Mouse (Mus musculus) spleen, embryonic (tissue): ENCODE measurements around the gene Trdn.

Experiments
- CTCF ChIA-PET: fragments of 350-600 bp; sonication (Branson Sonifier 250); formaldehyde crosslinking; loops from one replicate; lab custom pipeline; 2022; lab: Charles Lee

Trdn gene

DNA sequence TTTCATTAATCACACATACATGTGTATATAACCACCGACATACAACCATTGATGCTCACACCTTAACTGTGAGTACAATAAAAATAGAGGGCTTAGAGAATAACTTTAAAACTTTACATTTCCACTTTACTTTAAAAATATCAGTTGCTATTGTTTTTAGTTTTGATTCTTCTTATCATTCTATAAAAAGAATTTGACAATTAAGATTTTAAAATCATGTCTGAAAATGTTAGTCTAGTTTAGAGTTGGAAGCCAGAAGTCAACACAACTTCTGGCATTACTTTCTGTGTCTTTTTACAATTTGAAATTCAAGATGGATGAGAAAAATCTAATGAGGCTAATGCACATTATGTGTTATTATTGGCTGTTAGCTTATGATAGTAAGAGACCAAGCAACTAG is at the start of gene Trdn:
TSS of gene Trdn (plus strand) at position 301 of the 400 bp plus-strand sequence.
- CTCF ChIA-PET: no interaction called here

DNA sequence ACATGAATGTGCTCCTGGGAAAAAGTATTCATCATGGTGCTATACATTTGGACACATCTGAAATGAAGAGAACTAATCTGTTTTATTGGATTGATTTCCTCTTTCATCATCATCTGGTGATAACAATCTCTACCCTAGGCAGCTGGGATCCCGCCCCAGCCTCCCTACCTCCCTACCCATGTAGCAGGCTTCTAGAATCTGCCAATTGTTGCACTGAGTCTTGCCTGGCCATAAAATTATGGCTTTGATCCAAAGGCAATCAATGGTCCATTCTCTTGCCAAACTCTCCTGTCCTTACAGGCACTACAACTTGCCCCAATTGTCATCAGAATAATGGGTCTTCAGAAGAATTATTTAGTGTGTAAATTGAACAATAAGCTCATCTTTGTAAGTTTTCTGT is 19.6 kb upstream of the Trdn start:
- CTCF ChIA-PET: no interaction called here

DNA sequence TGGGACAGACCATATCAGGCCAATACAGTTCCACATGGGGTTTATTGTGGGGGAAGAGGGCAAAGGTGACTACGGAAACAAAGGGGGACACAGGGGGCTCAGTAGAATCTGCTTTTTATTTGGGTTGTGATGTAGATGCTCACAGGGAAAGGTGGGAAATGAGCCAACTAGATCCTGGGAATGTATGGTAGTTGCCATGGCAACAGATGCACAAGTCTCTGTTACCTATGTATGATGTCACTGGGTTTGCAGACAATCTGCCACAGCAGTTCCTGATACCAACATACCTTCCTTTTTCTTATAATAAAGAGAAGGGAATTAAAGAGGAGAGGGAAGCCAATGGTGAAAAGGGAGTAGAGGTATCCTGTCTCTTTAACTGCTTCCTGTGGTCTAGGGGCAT is 14.8 kb upstream of the Trdn start:
- CTCF ChIA-PET: interaction anchor here (0.7 kb wide), 1 partner anchor 253 kb away, joined by 4 read pairs; no protein-coding TSS in a partner anchor

DNA sequence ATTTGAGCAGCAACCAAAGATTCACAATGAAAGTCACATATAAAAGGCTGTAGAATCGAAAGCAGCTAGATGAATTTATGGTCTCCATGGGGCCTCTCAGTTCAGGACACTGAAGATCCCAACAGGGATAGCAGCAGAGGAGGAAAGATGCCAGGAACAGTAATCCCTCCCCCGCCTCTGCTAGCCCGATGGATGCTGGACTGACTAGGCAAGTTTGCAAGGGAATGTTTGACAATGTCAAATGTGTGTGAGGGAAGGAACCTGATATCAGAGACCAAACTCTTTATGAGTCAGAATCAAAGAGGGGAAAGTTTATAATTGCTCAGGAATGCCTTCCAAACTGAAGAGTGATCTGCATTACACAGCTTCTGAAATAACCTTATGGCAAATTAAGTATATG is 7.2 kb upstream of the Trdn start:
- CTCF ChIA-PET: no interaction called here

DNA sequence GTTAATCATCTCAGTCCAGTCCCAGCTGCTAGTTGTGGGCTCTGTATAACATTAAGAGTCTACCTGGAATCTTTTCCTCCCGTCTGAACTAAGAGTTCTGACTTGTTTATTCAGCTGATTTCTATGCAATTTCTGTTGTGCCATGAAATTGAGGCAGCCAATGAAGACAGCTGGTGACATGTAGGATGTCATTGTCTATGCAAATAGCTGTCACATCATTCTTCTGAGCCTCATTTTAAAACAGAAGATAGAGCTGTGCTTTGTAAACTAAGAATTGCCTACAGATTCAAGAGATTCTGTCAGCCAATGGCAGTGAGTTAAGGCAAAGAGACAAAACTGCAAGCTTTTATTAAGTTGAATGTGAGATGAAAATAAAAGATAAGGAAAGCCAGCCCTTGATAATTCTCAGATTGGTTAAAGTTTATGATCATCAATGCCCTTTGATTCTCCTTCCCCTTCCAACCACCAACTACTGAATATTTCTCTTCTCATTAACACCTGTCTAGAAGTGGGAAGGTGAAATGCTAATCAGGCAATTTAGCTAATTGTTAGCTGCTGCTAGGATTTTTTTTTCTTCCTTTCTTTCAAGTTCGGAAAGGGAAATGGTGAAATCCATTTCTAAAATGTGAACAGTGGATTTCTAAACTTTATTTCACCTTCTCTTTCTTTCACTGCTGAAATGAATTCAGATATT is 1.9 kb downstream of the Trdn start:
- CTCF ChIA-PET: no interaction called here

DNA sequence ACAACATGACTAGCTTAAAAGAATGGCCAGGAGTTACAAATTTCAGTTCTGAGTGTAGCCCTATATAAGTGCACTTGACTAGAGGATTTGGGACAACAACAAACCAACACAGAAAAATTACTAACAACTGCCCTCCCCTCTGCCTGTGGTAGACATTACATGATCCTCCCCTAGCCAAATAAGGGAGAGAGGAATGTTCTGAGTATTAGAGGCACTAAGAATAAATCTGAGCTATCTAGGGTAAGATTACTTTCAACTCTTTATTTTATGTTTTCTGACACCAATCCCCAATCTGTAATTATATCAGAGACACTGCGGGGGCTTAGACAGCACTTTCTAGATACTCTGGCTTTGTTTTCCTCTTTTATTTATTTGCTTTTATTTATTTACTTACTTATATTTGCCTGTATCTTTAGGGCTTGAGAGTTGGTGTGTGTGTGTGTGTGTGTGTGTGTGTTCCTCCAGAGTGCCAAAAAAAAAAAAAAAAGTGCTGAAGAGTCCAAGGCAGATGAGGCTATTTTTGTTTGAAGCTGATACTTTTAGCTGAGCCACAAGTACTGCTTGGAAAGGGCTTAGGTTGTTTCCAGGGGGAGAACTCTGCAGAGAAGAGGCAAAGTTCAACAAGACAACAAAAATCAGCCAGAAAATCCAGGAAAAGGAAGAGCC is 2.7 kb downstream of the Trdn start:
- CTCF ChIA-PET: no interaction called here

DNA sequence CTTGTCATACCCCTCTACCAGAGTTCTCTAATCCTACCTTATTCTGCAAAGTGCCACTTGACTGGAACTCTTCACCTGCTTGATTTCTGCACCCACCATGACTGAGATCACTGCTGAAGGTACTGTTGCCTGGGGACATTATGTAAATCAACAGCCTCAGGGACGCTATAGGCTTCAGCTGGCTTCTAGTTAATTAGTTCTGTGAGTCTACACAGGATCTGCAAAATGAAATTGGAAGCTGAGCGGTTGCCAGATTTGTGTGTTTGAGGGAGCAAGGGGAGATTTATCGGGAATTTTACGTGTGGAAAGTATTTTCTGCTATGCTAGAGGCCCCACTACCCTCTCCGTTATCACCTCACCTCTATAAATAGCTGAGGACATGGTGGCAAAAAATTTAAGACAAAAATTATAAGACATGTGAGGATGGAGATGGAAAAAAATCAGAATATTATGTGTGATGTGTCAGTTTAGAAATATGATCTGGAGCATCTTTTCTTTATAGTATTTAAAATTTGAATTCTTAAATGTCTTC is 3.3 kb downstream of the Trdn start:
- CTCF ChIA-PET: no interaction called here

DNA sequence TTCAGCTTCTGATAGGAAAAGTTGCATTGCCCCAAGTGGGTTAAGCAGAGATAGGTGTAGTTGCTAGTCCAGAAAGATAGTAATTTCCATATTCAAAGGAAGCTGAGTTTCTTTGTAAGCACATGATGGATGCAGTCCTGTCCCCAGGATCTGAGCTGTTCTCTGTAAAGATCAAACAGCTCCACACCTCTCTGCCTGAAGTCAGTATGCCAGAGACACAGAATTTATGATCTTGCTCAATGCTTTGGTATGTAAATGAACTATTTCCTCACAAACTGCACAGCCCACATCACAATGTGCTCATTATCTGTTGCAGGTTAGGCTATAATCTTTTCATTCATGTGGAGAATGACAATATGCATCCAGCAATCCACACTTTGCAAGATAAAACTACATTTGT is 8.0 kb downstream of the Trdn start:
- CTCF ChIA-PET: no interaction called here

DNA sequence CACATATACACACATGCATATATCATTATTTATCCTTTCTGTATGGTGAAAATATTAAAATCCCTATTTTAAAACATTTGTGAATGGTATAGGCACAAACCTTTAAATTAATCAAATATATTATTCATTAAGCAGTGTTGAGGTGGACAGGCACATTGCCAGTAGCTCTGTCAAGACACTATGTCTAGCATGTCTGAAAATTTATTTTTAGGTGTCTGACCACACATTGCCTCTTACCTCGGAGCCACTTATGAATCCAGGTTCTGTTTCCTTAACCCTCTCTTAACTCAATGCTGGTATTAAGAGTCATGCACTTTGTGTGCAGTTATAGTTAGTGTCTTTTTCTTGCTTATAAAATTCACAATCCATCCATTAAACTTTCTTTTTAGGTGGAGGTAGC is 12.0 kb downstream of the Trdn start:
- CTCF ChIA-PET: no interaction called here

DNA sequence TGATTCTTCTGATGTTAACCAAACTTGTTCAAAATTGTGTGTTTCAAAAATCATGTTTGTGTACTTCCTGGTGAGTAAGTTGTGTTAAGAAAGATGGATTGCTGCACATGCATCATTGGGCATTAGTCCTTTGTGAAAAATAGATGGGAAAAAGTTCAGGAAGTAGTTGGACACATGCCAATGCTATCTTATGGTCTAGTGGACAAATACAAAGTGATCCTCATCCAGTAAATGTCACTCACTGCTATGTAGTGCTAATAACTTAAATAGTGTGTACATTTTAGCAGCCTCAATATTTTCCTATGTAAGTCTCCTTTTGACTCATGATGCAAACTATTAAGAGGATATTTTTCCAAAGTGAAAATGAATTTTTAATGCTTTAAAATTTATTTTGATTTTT is 27.6 kb downstream of the Trdn start:
- CTCF ChIA-PET: no interaction called here

DNA sequence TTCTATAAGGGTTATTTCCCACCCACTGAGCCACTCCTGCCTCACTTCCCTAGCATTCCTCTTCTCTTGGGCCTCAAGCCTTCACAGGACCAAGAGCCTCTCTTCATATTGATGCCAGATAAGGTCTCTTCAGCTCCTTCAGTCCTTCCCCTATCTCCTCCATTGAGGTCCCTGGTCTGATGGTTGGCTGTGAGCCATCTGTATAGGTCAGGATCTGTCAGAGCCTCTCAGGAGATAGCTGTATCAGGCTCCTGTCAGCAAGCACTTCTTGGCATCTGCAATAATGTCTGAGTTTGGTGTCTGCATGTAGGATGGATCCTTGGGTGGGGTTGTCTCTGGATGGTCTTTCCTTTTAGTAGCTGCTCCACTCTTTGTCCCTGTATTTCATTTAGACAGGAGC is 42.7 kb downstream of the Trdn start:
- CTCF ChIA-PET: no interaction called here

DNA sequence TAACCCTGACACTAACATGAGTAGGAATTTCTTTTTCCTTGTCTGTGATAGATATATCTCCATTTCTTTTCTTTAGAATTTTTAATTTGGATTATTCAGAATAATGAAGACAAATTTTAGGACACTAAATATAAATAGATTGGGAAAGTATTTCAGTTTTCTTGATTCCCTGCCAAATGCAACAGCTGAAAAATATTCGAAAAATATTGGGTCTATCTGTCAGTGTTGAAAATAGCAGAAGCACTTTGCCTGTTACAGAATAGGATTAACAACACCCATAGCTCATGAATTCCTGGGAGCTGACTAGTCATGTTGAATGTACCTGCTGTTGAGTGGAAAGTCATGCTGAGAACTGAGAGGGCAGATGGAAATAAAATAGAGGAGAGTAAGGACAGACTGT is 64.6 kb downstream of the Trdn start:
- CTCF ChIA-PET: no interaction called here

DNA sequence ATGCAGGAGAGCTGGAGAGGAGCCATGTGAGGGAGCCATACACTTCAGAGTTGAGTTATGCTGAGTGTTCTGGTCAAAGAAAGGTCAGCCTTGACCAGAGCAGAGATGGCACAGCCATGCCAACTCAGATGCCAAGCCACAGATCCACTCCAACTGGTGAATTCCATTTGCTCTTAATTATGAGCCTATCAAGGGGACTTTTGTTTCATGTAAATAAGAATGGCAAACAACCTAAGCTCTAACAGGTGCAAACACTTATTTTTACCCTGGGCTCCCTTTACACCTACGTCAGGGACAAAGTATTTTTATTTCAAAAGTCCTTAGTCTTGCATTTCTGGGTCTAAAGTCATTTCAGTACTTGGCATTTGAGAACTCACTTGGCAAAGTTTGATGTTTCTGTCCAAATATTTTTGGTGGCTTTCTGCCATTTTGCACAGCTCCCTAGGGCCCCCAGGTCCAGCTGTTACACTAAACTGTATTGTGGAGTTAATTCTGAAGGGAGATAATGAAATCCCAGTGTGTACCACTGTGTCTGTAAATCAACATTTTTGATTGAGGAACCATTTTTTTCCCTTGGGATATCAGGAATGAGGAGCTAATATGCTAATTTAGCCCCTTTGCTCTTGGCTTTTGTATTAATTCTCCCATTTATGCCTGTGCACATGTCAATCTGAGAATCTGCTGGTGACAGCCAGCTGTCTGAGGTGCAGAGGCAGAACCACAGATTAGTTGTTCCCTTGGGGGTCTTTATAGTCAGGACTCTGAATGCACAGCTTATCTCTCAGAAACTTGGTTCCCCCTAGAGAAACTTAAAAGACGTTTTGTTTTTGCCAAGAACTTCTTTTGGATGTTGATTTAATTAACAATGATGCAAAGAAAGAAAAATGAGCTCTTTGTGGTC is 99.6 kb downstream of the Trdn start:
- CTCF ChIA-PET: no interaction called here

DNA sequence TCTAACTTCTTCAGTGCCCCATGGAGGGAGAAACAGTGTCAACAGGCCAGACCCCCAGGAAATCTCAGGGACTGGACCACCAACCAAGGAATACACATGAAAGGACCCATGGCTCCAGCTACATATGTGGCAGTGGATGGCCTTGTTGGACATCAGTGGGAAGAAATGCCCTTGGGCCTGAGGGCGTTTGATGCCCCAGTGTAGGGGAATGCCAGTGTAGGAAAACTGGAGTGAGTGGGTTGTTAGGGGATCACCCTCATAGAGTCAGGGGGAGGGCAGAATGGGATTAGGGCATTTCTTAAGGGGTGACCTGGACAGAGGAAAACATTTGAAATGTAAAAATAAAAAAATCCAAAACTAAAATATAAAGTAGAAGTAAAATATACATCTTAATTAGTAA is 108.7 kb downstream of the Trdn start:
- CTCF ChIA-PET: no interaction called here

DNA sequence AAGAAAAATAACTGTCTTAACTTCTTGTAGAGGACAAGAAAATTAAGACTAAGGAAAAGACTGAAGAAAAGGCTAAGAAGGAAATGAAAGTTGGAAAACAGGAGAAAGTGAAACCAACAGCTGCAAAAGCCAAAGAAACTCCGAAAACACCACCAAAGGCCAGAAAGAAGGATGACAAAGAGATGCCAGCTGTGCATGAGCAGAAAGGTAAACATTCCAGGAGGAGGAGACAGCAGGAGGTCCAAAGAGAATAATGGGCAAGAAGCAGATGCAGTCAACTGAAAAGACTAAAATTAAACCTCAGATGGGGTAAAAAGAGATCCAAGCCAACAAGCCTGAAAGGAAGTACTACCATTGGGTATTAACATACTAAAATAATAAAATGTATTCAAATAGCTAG is 115.6 kb downstream of the Trdn start:
- CTCF ChIA-PET: no interaction called here

DNA sequence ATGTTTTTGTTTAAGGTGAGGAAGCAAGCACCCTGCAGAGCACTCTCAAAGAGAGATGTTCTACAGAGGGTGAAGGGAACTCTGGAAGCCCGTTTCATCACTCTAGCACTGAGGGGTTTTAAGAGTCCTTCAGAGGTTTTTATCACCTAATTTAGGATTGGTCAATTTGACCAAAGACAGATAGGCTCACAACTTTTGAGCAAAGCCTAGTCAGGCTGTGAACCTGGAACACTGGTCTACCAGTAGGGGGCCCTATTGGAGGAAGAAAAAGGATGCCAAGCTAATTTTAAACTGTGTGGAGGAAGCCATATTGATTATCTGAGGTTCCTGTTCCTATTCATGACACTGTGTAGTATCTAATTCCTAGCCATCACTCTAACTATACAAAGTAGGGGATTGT is 117.9 kb downstream of the Trdn start:
- CTCF ChIA-PET: no interaction called here

DNA sequence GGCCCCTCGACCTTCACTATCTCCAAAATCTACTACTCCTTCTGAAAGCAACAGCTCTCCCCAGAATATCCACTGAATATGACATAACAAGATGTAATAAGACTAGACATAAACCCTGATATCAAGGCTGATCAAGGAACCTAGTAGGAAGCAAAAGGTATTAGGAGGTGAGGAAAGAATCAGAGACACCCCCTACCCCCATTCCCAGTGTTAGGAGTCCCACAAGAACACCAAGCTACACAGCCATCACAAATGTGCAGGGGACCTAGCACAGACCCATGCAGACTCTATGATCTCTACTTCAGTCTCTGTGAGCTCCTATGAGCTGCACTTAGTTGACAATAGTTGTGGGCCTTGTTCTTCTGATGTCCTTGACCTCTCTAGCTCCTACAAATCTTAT is 130.1 kb downstream of the Trdn start:
- CTCF ChIA-PET: no interaction called here

DNA sequence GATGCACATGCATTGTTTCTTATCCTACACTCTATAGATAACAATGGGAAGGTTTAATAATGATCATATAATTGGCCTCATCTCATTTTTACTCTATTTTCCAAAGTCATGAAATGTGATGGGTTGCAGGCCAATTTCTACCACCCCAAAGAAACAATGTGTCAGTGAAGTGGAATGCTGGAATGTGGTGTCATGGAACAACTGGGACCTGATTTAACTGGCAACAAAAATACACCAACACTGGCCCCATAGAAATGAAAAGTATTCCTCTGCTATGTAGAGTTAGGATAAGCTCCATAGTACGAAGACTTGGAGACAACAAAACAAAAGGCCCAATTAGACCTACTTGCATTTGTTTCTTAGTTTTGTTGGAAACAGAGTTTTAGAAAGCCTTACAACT is 173.6 kb downstream of the Trdn start:
- CTCF ChIA-PET: interaction anchor here (0.6 kb wide), 1 partner anchor 1308 kb away, joined by 8 read pairs; no protein-coding TSS in a partner anchor

DNA sequence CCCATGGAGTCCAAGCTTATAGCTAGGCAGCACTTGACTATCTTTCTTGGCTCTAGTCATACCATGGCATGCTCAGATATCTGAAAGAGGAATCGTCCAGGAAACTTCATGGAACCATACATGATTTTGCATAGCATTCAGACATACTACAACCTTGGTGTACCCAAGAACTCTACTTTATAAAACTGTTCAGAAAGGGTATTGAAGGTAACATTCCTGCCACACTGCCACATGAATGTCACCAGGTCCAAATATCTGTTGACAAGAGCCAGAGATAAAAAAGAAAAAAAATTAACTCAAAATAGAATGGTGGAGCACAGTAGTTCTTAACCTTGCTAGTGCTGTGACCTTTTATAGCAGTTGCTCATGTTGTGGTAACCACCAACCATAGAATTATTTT is 175.8 kb downstream of the Trdn start:
- CTCF ChIA-PET: no interaction called here

DNA sequence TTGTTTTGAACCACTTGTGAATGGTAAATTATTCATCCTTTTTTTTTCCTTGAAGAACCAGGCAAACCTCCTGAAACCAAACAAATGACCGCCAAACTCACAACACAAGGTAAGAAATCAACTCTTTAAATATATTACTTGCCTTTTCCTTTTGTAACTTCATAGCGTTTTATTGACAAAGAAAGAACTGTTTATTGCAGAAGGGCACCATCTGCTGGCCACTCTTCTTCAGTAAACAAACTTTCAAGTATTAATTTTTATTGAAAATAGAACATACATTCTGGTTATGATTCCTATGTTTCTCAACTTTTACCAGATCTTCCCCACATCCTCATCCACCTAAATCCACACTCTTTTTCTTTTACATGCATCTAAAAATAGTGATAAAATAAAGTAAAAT is 224.6 kb downstream of the Trdn start:
- CTCF ChIA-PET: no interaction called here

DNA sequence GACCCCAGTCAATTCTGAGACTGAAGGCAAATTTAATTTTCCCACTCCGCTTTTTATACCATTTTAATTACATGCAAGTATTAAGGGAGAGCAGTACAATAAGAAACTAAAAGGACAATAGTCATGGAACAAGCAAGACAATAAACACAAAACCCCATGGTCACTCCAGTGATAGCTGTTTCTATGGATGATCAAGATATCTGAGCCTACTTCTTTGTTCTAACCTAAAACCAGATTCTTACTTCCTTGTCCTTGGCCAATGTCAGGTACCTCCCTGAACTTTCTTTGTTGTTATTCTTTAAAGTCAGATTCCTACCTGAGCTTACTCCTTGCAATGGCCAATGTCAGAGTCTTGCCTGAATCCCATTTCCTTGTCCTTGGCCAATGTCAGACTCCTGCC is 272.7 kb downstream of the Trdn start:
- CTCF ChIA-PET: no interaction called here

DNA sequence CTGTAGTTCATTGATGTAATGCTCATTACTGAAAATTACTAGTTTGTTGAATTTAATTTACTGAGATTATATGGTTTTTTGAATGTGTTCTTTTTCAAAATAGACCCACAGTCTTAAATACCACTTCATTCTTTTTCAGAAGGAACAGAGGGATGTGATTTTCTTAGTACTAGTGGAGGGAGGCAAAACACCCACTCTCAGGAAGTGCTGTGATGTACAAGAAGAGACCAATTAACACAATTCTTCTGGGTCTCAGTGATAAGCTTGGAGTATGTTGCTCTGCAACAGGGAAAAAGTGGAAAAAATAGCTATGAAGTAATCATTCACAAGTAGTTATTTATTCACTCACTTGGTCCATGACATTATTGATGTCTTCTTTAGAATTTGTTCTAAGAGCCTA is 286.2 kb downstream of the Trdn start:
- CTCF ChIA-PET: no interaction called here
